Mouse (Mus musculus): ENCODE measurements around the gene Btf3.

The Btf3 gene

GRCm38 (mm10) chr13:98353709-98354089 lies 36.9 kb upstream of the Btf3 start:
- ChIA-PET CTCF (interaction anchor here in 2 of 4 experiments (0.6 kb wide), 4 partner anchors 66 to 314 kb away, joined by 3 to 6 read pairs (median 3); no protein-coding TSS in a partner anchor), POLR2A (interaction anchor here (0.5 to 1.5 kb wide), 23 partner anchors 12 to 1345 kb away, joined by 3 to 6 read pairs (median 3); partner anchors contain the start of genes Ankra2 (in 1 of the 4), Btf3 (in 1 of the 4) and Utp15 (in 1 of the 4))

- ChIA-PET CTCF (interaction anchor here in 3 of 4 experiments (0.6 to 1.9 kb wide), 11 partner anchors 26 to 442 kb away, joined by 3 to 14 read pairs (median 4); no protein-coding TSS in a partner anchor), POLR2A (interaction anchor here in 1 of 4 experiments (0.9 to 1.4 kb wide), 4 partner anchors 14 to 42 kb away, joined by 3 read pairs; no protein-coding TSS in a partner anchor)
Observed at GRCm38 (mm10) chr13:98352381-98352975, 35.7 kb upstream of the Btf3 start.

- ChIA-PET CTCF (interaction anchor here (0.5 to 1.9 kb wide), 35 partner anchors 9 to 441 kb away, joined by 3 to 17 read pairs (median 4); partner anchors contain the start of gene Btf3 (in 1 of the 4)), POLR2A (interaction anchor here in 3 of 4 experiments (0.6 to 1.7 kb wide), 9 partner anchors 9 to 245 kb away, joined by 3 to 11 read pairs (median 3); partner anchors contain the start of gene Btf3 (in 1 of the 3))
Observed at GRCm38 (mm10) chr13:98351527-98351926, 34.7 kb upstream of the Btf3 start.

GRCm38 (mm10) chr13:98349491-98349890 lies 32.7 kb upstream of the Btf3 start:
- POLR2A ChIA-PET, result interaction anchor here in 1 of 4 experiments (0.6 kb wide), 2 partner anchors 227 to 384 kb away, joined by 3 to 7 read pairs; no protein-coding TSS in a partner anchor
- CTCF ChIA-PET, result interaction anchor here in 2 of 4 experiments (0.6 to 0.7 kb wide), 2 partner anchors 13 to 258 kb away, joined by 3 to 8 read pairs; no protein-coding TSS in a partner anchor

- ChIA-PET POLR2A (interaction anchor here in 1 of 4 experiments (1.0 kb wide), 1 partner anchor 10 kb away, joined by 3 read pairs; no protein-coding TSS in a partner anchor), CTCF (interaction anchor here in 2 of 4 experiments (1.1 to 1.8 kb wide), 2 partner anchors 11 kb away, joined by 3 to 5 read pairs; no protein-coding TSS in a partner anchor)
Observed at GRCm38 (mm10) chr13:98340506-98340905, 23.7 kb upstream of the Btf3 start.

GRCm38 (mm10) chr13:98336205-98336604 lies 19.4 kb upstream of the Btf3 start:
- POLR2A ChIA-PET, result interaction anchor here in 2 of 4 experiments (0.6 to 1.3 kb wide), 3 partner anchors 15 to 20 kb away, joined by 3 to 11 read pairs (median 3); partner anchors contain the start of gene Btf3 (in 1 of the 2)
- CTCF ChIA-PET, result no interaction called here

GRCm38 (mm10) chr13:98332106-98332505 lies 15.3 kb upstream of the Btf3 start:
- CTCF ChIA-PET, result interaction anchor here in 2 of 4 experiments (0.6 to 1.0 kb wide), 3 partner anchors 14 to 173 kb away, joined by 3 to 4 read pairs (median 3); no protein-coding TSS in a partner anchor
- POLR2A ChIA-PET, result interaction anchor here in 1 of 4 experiments (1.0 kb wide), 1 partner anchor 24 kb away, joined by 3 read pairs; no protein-coding TSS in a partner anchor

GRCm38 (mm10) chr13:98325034-98325433 lies 8.2 kb upstream of the Btf3 start:
- CTCF ChIA-PET, result no interaction called here
- POLR2A ChIA-PET, result interaction anchor here in 1 of 4 experiments (0.6 kb wide), 1 partner anchor 214 kb away, joined by 3 read pairs; no protein-coding TSS in a partner anchor

- CTCF ChIA-PET, result interaction anchor here in 2 of 4 experiments (0.5 to 0.7 kb wide), 2 partner anchors 14 to 20 kb away, joined by 3 to 5 read pairs; no protein-coding TSS in a partner anchor
- POLR2A ChIA-PET, result interaction anchor here in 3 of 4 experiments (0.6 to 4.7 kb wide), 8 partner anchors 11 to 138 kb away, joined by 3 to 77 read pairs (median 14); no protein-coding TSS in a partner anchor
Observed at GRCm38 (mm10) chr13:98317911-98318310, 1.1 kb upstream of the Btf3 start.

GRCm38 (mm10) chr13:98317246-98317677 lies 456 bp upstream of the Btf3 start:
- ChIA-PET CTCF (interaction anchor here (0.5 to 1.8 kb wide), 6 partner anchors 11 to 34 kb away, joined by 3 to 8 read pairs (median 4); no protein-coding TSS in a partner anchor), POLR2A (interaction anchor here (0.6 to 4.7 kb wide), 26 partner anchors 9 to 144 kb away, joined by 3 to 77 read pairs (median 4); partner anchors contain the start of gene Foxd1 (in 1 of the 4))

- CTCF ChIA-PET, result interaction anchor here in 3 of 4 experiments (1.0 to 1.8 kb wide), 4 partner anchors 17 to 35 kb away, joined by 3 to 8 read pairs (median 4); no protein-coding TSS in a partner anchor
- POLR2A ChIA-PET, result interaction anchor here (0.7 to 4.7 kb wide), 23 partner anchors 8 to 330 kb away, joined by 3 to 77 read pairs (median 5); partner anchors contain the start of gene Foxd1 (in 1 of the 4)
Observed at GRCm38 (mm10) chr13:98316140-98316479, 696 bp downstream of the Btf3 start.

GRCm38 (mm10) chr13:98315124-98315523 lies 1.7 kb downstream of the Btf3 start:
- CTCF ChIA-PET, result interaction anchor here in 1 of 4 experiments (0.9 kb wide), 1 partner anchor 16 kb away, joined by 3 read pairs; no protein-coding TSS in a partner anchor
- POLR2A ChIA-PET, result interaction anchor here (0.5 to 4.7 kb wide), 12 partner anchors 9 to 523 kb away, joined by 3 to 77 read pairs (median 4); partner anchors contain the start of genes Ankra2 (in 1 of the 4), Foxd1 (in 1 of the 4) and Utp15 (in 1 of the 4)

- POLR2A ChIA-PET, result interaction anchor here in 2 of 4 experiments (0.9 to 4.7 kb wide), 4 partner anchors 7 to 17 kb away, joined by 3 to 77 read pairs (median 22); no protein-coding TSS in a partner anchor
- CTCF ChIA-PET, result no interaction called here
Observed at GRCm38 (mm10) chr13:98313631-98314030, 3.2 kb downstream of the Btf3 start.

GRCm38 (mm10) chr13:98311597-98311996 lies 5.2 kb downstream of the Btf3 start:
- POLR2A ChIA-PET, result interaction anchor here in 3 of 4 experiments (0.6 to 3.8 kb wide), 10 partner anchors 8 to 731 kb away, joined by 3 to 47 read pairs (median 3); partner anchors contain the start of genes Ankra2 (in 1 of the 3), Foxd1 (in 1 of the 3) and Utp15 (in 1 of the 3)
- CTCF ChIA-PET, result interaction anchor here in 1 of 4 experiments (1.9 kb wide), 1 partner anchor 12 kb away, joined by 8 read pairs; no protein-coding TSS in a partner anchor

GRCm38 (mm10) chr13:98308724-98309123 lies 8.1 kb downstream of the Btf3 start:
- CTCF ChIA-PET, result interaction anchor here in 3 of 4 experiments (0.6 to 1.3 kb wide), 3 partner anchors 10 to 14 kb away, joined by 6 to 12 read pairs (median 8); no protein-coding TSS in a partner anchor
- POLR2A ChIA-PET, result interaction anchor here (0.9 to 5.7 kb wide), 15 partner anchors 7 to 148 kb away, joined by 3 to 77 read pairs (median 4); partner anchors contain the start of genes Btf3 (in 3 of the 4), Foxd1 (in 2 of the 4), Ankra2 (in 1 of the 4) and Utp15 (in 1 of the 4)

GRCm38 (mm10) chr13:98308004-98308403 lies 8.8 kb downstream of the Btf3 start:
- POLR2A ChIA-PET, result interaction anchor here (0.5 to 5.7 kb wide), 18 partner anchors 8 to 149 kb away, joined by 3 to 77 read pairs (median 4); partner anchors contain the start of genes Btf3 (in 3 of the 4), Foxd1 (in 2 of the 4), Ankra2 (in 1 of the 4) and Utp15 (in 1 of the 4)
- CTCF ChIA-PET, result interaction anchor here in 2 of 4 experiments (1.0 to 1.3 kb wide), 2 partner anchors 9 kb away, joined by 8 to 12 read pairs; no protein-coding TSS in a partner anchor

- ChIA-PET CTCF (interaction anchor here in 1 of 4 experiments (0.7 to 1.5 kb wide), 4 partner anchors 9 to 282 kb away, joined by 3 to 4 read pairs (median 4); partner anchors contain the start of gene Btf3), POLR2A (interaction anchor here (0.6 to 5.7 kb wide), 18 partner anchors 8 to 342 kb away, joined by 3 to 77 read pairs (median 7); partner anchors contain the start of genes Btf3 (in 4 of the 4), Ankra2 (in 1 of the 4), Foxd1 (in 1 of the 4) and Utp15 (in 1 of the 4))
Observed at GRCm38 (mm10) chr13:98306852-98307475, 9.8 kb downstream of the Btf3 start.
